10 mouse cellular contexts compared by ENCODE assay signal in the genomic region with DNA sequence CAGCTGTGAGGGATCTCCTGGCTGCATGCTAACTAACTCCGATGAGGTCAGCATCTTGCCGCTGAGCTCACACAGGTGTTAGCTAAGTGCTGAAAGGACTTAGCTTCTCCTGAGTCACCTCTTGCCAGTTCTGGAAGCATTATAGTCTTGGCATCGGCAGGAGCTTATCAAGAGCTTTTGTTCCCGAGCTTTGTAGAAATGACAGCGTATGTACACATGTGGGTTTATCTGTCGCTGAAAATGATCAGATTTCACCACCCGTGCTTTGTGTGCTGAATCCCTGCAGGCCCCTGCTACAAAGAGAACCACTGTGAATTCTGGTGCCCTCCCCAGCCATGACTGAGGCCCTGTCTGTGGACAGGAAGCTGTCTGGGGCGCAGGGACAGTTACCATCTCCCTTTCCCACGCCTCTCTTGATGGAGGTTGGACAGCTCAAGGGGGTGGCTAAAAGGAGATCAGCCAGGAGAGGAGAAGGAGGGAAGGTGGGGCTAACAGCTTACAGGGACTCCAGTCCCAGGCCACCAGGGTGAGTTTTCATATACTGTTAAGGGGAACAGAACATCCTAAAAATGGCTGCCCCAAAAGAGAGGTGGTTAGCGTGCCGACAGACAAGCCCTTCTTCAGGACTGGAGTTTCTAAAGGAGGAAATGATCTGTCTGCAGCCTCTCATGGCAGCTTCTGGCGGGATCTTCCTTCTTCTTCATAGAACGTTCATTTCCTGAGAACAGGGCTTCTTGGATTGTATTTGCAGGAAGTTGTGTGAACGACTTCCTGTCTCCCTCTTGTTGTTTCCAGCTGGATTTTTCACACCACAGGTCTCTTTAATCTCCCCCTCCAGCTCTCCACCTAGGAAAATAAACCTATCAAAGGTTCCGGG.
A peak's percentile ranks its signal among the peaks of the same experiment; 100 is the strongest.
DNase-seq lines count a peak whose midpoint lies in the region; ATAC-seq lines count a peak whose summit lies in the region.
"Had no signal": no experiment of that assay in that cellular context is flagged by ENCODE, and none has a peak within 500 bp of the region (broad histone marks: within the 10 kb centered on the region; RNA-seq: fewer than 3 reads in every experiment).

No protein-coding gene starts in this region.

- no peaks in the 10 kb centered on the region for H3K27me3 ChIP-seq in intestine, embryonic 14.5 days (replicated peaks; ENCODE audit: control insufficient read depth, insufficient read depth, low read length)
- H3K27me3 ChIP-seq in intestine, embryonic 15.5 days (replicated peaks), result no peaks in the 10 kb centered on the region
- no peaks in the 10 kb centered on the region for H3K27me3 ChIP-seq in forebrain, embryonic 13.5 days
- H3K27me3 ChIP-seq: CH12.LX had no signal

- no peak overlapping the region for H3K4me2 ChIP-seq in intestine, embryonic 14.5 days (ENCODE audit: low read length)
- no peak overlapping the region for H3K4me2 ChIP-seq in intestine, embryonic 15.5 days (replicated peaks)
- no peak overlapping the region for H3K4me2 ChIP-seq in forebrain, embryonic 13.5 days
- H3K4me2 ChIP-seq: midbrain, embryonic 13.5 days had no signal

- H3K27ac ChIP-seq in intestine, embryonic 14.5 days (ENCODE audit: low read depth), result no peak overlapping the region; the same call in 1 of the 2 replicates
- H3K27ac ChIP-seq in intestine, embryonic 15.5 days, result no peak overlapping the region
- H3K27ac ChIP-seq in forebrain, embryonic 13.5 days, result no peak overlapping the region
- H3K27ac ChIP-seq: midbrain, embryonic 13.5 days had no signal

- no peaks in the 10 kb centered on the region for H3K9me3 ChIP-seq in intestine, embryonic 14.5 days (ENCODE audit: control insufficient read depth, low read length)
- no peaks in the 10 kb centered on the region for H3K9me3 ChIP-seq in intestine, embryonic 15.5 days
- no peaks in the 10 kb centered on the region; the same call in 1 of the 2 replicates for H3K9me3 ChIP-seq in forebrain, embryonic 13.5 days (replicated peaks)
- H3K9me3 ChIP-seq: midbrain, embryonic 13.5 days had no signal

- 59% methylated on average over 15 of the region's 15 CpGs for WGBS in intestine, embryonic 14.5 days
- WGBS in intestine, embryonic 15.5 days, result 63% methylated on average over 15 of the region's 15 CpGs
- 66% methylated on average over 15 of the region's 15 CpGs for WGBS in forebrain, embryonic 13.5 days

- peaks cover 8% of the 10 kb centered on the region for H3K4me1 ChIP-seq in intestine, embryonic 14.5 days (replicated peaks; ENCODE audit: control insufficient read depth, insufficient read depth, low read length)
- 0 out of 2 replicates have a peak, but pooled peaks cover 2% of the 10 kb centered on the region for H3K4me1 ChIP-seq in intestine, embryonic 15.5 days (replicated peaks)
- H3K4me1 ChIP-seq in forebrain, embryonic 13.5 days, result 0 out of 2 replicates have a peak, but pooled peaks cover 4% of the 10 kb centered on the region

- DNase-seq in intestine, embryonic 14.5 days (ENCODE audit: low spot score), result peak; percentile 55
- DNase-seq in thymus, postnatal 0 days (ENCODE audit: low spot score), result peak; percentile 24
- no peak for DNase-seq in thymus, postnatal 10 days (ENCODE audit: low spot score in 2 of 2)
- no peak for DNase-seq in frontal cortex, postnatal 36 days (ENCODE audit: low spot score in 2 of 2)
- DNase-seq in left cerebral cortex, adult 18-20 months (ENCODE audit: low spot score in 2 of 2), result no peak

- no peak overlapping the region for H3K9ac ChIP-seq in intestine, embryonic 14.5 days (ENCODE audit: low read length)
- H3K9ac ChIP-seq in intestine, embryonic 15.5 days, result no peak overlapping the region
- H3K9ac ChIP-seq in forebrain, embryonic 13.5 days, result no peak overlapping the region
- H3K9ac ChIP-seq: midbrain, embryonic 13.5 days had no signal

- H3K36me3 ChIP-seq in intestine, embryonic 14.5 days (ENCODE audit: control insufficient read depth, insufficient read depth, low read length), result no peaks in the 10 kb centered on the region
- no peaks in the 10 kb centered on the region for H3K36me3 ChIP-seq in intestine, embryonic 15.5 days
- H3K36me3 ChIP-seq in forebrain, embryonic 13.5 days (ENCODE audit: poor library complexity, severe bottlenecking), result no peaks in the 10 kb centered on the region
- H3K36me3 ChIP-seq: midbrain, embryonic 13.5 days had no signal

- no peak for ATAC-seq in intestine, embryonic 14.5 days (replicated peaks; ENCODE audit: low FRiP score, low TSS enrichment, low read depth)
- no peak for ATAC-seq in intestine, embryonic 15.5 days
- peak; percentile 30 for ATAC-seq in inflammation-experienced regulatory T-cells, adult 6 months
- ATAC-seq in forebrain, embryonic 13.5 days, result no peak
- ATAC-seq: midbrain, embryonic 13.5 days had no signal

- no peak overlapping the region for H3K4me3 ChIP-seq in intestine, embryonic 14.5 days (ENCODE audit: low read depth, low read length)
- H3K4me3 ChIP-seq in intestine, embryonic 15.5 days (replicated peaks), result no peak overlapping the region
- H3K4me3 ChIP-seq in forebrain, embryonic 13.5 days, result no peak overlapping the region
- H3K4me3 ChIP-seq: midbrain, embryonic 13.5 days had no signal

Comparison
In these comparisons a context has a peak if more than half of its experiments do, and no peak if none do; other contexts are left out.
1. DNase-seq: peak in intestine, embryonic 14.5 days (single experiment) and thymus, postnatal 0 days (single experiment); none in thymus, postnatal 10 days (0 of 2), frontal cortex, postnatal 36 days (0 of 2) and left cerebral cortex, adult 18-20 months (0 of 2).